Mouse (Mus musculus): Measurements from ENCODE around the gene Gm11563. TPM values are rescaled to one million over a fixed set of nuclear protein-coding genes. Genes with fewer than 3 reads are reported as not detected.

Gene Gm11563
- polyA plus RNA-seq (2017; shearing (Covaris generic)) = not detected

DNA sequence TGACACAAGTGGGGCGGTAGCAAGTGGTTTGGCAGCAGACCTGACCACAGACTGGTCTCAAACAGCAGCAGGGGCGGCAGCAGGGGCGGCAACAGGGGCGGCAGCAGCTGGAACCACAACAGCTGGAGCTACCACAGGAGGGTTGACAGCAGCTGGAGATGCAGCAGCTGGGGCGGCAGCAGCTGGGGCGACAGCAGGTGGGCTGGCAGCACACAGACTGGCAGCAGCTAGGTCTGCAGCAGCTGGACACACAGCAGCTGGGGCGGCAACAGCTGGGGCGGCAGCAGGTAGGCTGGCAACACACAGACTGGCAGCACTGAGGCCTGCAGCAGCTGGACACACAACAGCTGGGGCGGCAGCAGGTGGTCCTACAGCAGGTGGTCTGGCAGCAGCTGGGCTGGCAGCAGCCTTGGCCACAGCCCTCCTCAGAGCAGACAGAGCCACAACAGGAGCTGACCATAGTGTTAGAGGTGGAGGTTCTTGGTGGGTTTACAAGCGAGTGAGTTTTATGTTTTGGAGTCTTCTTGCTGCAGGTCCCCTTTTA is at the start of gene Gm11563:
TSS of gene Gm11563 (minus strand) at position 494 of the 544 bp plus-strand sequence.

DNA sequence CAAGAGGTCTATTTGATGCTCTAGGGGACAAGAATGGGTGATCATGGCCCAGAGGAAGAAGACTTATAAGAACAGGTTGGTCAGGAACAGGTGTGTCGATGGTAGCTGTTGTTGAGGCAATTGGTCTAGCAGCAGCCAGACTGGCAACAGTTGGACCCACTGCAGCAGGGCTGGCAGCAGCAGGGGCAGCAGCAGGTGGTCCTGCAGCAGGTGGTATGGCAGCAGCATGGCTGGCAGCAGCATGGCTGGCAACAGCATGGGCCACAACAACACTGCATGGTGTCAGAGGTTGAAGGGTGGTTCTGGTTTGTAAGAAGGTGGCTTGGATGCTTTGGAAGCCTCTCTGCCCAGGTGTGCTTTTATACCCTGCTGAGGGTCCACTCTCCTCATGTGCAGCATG is 31.7 kb upstream of the Gm11563 start, which contains the start of gene Gm14190:
TSS of gene Gm14190 (minus strand) at position 278 of the 400 bp plus-strand sequence.

DNA sequence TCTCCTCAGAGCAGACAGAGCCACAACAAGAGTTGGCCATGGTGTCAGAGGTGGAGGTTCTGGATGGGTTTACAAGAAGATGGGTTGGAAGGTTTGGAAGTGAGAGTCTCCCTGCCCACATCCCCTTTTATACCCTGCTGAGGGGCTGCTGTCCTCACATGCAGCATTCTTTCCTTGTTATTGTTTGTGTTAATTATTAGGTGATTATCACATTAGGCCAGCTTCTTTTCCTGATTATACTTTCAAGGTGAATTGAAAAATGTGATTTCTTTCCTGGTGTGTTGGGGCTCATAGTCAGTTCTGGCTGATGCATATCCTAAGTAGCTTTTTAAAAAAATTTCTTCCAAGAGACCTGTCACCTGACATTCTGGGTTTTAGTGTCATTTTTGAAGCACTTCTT is 7.1 kb upstream of the Gm11563 start, which contains the start of gene Krtap4-6:
TSS of gene Krtap4-6 (minus strand) at position 101 of the 400 bp plus-strand sequence.

DNA sequence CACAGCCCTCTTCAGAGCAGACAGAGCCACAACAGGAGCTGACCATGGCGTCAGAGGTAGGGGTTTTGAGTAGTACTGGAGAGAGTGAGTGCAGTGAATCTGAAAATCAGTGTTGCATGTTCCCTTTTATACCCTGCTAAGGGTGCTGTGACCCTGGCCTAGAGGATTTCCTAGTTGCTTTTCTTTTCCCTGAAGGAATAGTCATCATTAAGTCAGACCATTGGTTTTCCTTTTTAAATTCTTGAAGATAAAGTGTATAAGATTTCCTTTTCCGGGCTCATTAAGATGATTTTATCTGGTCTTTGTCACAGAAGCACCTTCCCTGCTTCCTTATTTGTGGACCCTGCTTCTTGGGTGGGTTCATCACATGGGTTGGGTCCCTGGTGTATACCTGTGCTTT is 8.6 kb downstream of the Gm11563 start, which contains the start of gene Gm11555:
TSS of gene Gm11555 (minus strand) at position 101 of the 400 bp plus-strand sequence.

DNA sequence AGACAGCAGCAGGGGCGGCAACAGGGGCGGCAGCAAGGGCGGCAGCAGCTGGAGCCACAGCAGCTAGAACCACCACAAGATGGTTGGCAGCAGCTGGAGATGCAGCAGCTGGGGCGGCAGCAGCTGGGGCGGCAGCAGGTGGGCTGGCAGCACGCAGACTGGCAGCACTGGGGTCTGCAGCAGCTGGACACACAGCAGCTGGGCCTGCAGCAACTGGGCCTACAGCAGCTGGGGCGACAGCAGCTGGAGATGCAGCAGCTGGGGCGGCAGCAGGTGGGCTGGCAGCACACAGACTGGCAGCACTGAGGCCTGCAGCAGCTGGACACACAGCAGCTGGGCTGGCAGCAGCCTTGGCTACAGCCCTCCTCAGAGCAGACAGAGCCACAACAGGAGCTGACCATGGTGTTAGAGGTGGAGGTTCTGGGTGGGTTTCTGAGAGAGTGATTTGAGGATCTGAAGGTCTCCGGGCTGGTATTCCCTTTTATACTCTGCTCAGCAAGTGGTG is 15.1 kb downstream of the Gm11563 start, which contains the start of gene Krtap4-7:
TSS of gene Krtap4-7 (minus strand) at position 455 of the 505 bp plus-strand sequence.

DNA sequence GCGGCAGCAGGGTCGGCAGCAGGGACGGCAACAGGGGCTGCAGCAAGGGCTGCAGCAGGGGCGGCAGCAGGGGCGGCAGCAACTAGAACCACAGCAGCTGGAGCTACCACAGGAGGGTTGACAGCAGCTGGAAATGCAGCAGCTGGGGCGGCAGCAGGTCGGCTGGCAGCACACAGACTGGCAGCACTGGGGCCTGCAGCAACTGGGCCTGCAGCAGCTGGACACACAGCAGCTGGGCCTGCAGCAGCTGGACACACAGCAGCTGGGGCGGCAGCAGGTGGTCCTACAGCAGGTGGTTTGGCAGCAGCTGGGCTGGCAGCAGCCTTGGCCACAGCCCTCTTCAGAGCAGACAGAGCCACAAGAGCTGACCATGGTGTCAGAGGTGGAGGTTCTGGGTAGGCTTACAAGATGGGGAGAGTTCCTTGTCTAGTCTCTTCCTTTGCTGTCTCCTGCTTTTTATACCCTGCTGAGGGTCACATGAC is 24.1 kb downstream of the Gm11563 start, which contains the start of gene Krtap4-2:
TSS of gene Krtap4-2 (minus strand) at position 432 of the 482 bp plus-strand sequence.

DNA sequence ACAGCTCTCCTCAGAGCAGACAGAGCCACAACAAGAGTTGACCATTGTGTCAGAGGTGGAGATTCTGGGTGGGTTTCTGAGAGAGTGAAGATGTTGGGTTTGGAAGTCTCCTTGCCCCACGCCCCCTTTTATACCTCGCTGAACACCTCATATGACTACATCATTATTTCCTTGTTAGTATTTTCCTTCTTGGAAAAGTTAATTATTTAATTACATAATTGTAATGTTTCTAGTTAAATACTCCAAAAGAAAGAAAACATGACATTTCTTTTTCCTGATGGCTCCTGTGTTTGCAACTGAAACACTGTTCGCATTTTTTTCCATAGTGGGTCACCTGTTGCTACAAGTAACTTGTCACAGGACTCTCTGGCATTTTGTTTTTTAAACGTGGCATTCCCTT is 30.6 kb downstream of the Gm11563 start, which contains the start of gene Krtap4-1:
TSS of gene Krtap4-1 (minus strand) at position 101 of the 400 bp plus-strand sequence.

DNA sequence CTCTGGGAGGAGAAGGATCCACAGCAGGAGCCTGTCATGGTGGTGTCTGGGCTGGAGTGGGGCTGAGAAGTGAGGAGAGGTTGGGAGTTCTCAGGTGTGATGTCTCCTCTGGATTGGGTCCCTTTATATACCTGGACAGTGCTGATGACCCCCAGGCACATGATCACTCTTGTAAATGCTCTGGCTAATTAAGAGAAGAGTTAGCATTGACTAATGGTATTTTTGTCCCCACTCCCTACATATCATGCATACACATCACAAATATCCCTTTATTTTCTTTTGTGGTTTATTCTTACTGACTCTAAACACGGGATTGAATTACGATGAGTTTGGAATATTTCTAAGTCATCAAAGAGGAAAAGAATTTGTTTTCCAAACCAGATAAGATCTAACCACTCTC is 38.4 kb downstream of the Gm11563 start, which contains the start of gene Gm11562:
TSS of gene Gm11562 (minus strand) at position 101 of the 400 bp plus-strand sequence.

DNA sequence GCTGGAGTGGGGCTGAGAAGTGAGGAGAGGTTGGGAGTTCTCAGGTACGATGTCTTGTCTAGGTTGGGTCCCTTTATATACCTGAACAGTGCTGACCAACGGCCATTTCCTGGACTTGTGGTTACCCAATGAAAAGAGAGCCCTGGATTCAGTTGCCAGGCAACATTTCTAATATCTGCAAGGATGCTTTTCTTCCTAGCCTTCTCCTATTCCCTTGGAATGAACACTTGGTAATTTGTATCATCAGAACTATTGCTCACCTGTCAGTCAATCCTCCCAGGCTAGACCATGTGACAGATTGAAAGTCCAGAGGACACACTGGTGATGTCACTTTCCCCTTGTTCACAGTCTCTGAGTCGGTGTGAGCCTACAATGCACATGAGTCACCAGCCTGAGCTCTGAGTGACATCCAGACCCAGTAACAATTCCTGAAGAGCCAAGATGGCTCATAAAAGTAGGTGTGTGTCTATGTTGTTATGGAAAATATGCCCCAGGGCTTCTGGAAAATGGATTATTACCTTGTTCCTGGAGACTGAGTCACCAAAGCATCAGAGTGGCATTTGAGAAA is 43.9 kb downstream of the Gm11563 start, which contains the start of gene Krtap2-4:
TSS of gene Krtap2-4 (minus strand) at position 51 of the 568 bp plus-strand sequence.

DNA sequence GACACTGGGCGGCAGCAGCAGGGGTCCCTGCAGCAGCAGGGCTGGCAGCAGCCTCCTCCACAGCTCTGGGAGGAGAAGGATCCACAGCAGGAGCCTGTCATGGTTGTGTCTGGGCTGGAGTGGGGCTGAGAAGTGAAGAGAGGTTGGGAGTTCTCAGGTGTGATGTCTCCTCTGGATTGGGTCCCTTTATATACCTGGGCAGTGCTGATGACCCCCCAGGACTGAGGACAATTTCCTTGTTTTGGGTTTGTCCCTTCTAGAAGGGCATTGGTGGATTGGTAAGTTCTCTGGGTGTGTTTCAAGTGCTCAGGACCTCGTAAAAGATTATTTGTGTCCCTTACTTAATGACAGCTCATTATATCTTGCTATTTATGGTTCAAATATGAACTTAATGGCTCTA is 48.7 kb downstream of the Gm11563 start, which contains the start of gene Gm11937:
TSS of gene Gm11937 (minus strand) at position 101 of the 400 bp plus-strand sequence.

Other genes with a start within 250 kb of the Gm11563 start
- gene Krt12, start 236.7 kb downstream of the Gm11563 start, polyA plus RNA-seq (2017; shearing (Covaris generic)) = not detected
- not detected for gene Krt20, start 220.8 kb downstream of the Gm11563 start, polyA plus RNA-seq (2017; shearing (Covaris generic))
- gene Krt23, start 165.8 kb downstream of the Gm11563 start, polyA plus RNA-seq (2017; shearing (Covaris generic)) = not detected
- gene Krt39, start 137.6 kb downstream of the Gm11563 start, polyA plus RNA-seq (2017; shearing (Covaris generic)) = not detected
- gene Krt40, start 115.8 kb downstream of the Gm11563 start, polyA plus RNA-seq (2017; shearing (Covaris generic)) = not detected
- gene Krtap3-3, start 108.1 kb downstream of the Gm11563 start, polyA plus RNA-seq (2017; shearing (Covaris generic)) = not detected
- not detected for gene Krtap3-2, start 102.1 kb downstream of the Gm11563 start, polyA plus RNA-seq (2017; shearing (Covaris generic))
- gene Gm11939, start 99.5 kb downstream of the Gm11563 start, polyA plus RNA-seq (2017; shearing (Covaris generic)) = not detected
- not detected for gene Krtap3-1, start 92.3 kb downstream of the Gm11563 start, polyA plus RNA-seq (2017; shearing (Covaris generic))
- gene Krtap1-5, start 77.9 kb downstream of the Gm11563 start, polyA plus RNA-seq (2017; shearing (Covaris generic)) = not detected
- gene Krtap1-4, start 75.3 kb downstream of the Gm11563 start, polyA plus RNA-seq (2017; shearing (Covaris generic)) = not detected
- not detected for gene Krtap1-3, start 67.6 kb downstream of the Gm11563 start, polyA plus RNA-seq (2017; shearing (Covaris generic))
- gene Krtap9-3, start 60.9 kb downstream of the Gm11563 start, polyA plus RNA-seq (2017; shearing (Covaris generic)) = not detected
- gene Gm11938, start 55.7 kb downstream of the Gm11563 start, polyA plus RNA-seq (2017; shearing (Covaris generic)) = not detected
- gene Gm11937, start 48.8 kb downstream of the Gm11563 start, polyA plus RNA-seq (2017; shearing (Covaris generic)) = not detected
- not detected for gene Krtap2-4, start 44.1 kb downstream of the Gm11563 start, polyA plus RNA-seq (2017; shearing (Covaris generic))
- gene Gm11562, start 38.5 kb downstream of the Gm11563 start, polyA plus RNA-seq (2017; shearing (Covaris generic)) = not detected
- not detected for gene Krtap4-1, start 30.7 kb downstream of the Gm11563 start, polyA plus RNA-seq (2017; shearing (Covaris generic))
- gene Krtap4-2, start 23.9 kb downstream of the Gm11563 start, polyA plus RNA-seq (2017; shearing (Covaris generic)) = not detected
- not detected for gene Krtap4-7, start 14.9 kb downstream of the Gm11563 start, polyA plus RNA-seq (2017; shearing (Covaris generic))
- not detected for gene Gm11555, start 8.7 kb downstream of the Gm11563 start, polyA plus RNA-seq (2017; shearing (Covaris generic))
- gene Krtap4-6, start 7.0 kb upstream of the Gm11563 start, polyA plus RNA-seq (2017; shearing (Covaris generic)) = not detected
- not detected for gene Gm14190, start 31.8 kb upstream of the Gm11563 start, polyA plus RNA-seq (2017; shearing (Covaris generic))
- not detected for gene Gm14180, start 75.3 kb upstream of the Gm11563 start, polyA plus RNA-seq (2017; shearing (Covaris generic))
- gene Gm11595, start 114.0 kb upstream of the Gm11563 start, polyA plus RNA-seq (2017; shearing (Covaris generic)) = not detected
- gene Krtap4-8, start 121.7 kb upstream of the Gm11563 start, polyA plus RNA-seq (2017; shearing (Covaris generic)) = not detected
- gene Krtap4-9, start 126.2 kb upstream of the Gm11563 start, polyA plus RNA-seq (2017; shearing (Covaris generic)) = not detected
- not detected for gene Gm11596, start 134.5 kb upstream of the Gm11563 start, polyA plus RNA-seq (2017; shearing (Covaris generic))
- not detected for gene Gm11569, start 140.0 kb upstream of the Gm11563 start, polyA plus RNA-seq (2017; shearing (Covaris generic))
- not detected for gene Gm11554, start 145.5 kb upstream of the Gm11563 start, polyA plus RNA-seq (2017; shearing (Covaris generic))
- gene Krtap4-13, start 150.9 kb upstream of the Gm11563 start, polyA plus RNA-seq (2017; shearing (Covaris generic)) = not detected
- not detected for gene Gm11564, start 156.7 kb upstream of the Gm11563 start, polyA plus RNA-seq (2017; shearing (Covaris generic))
- gene 2300003K06Rik, start 179.1 kb upstream of the Gm11563 start, polyA plus RNA-seq (2017; shearing (Covaris generic)) = not detected
- not detected for gene Krtap4-16, start 192.6 kb upstream of the Gm11563 start, polyA plus RNA-seq (2017; shearing (Covaris generic))
- gene Gm11568, start 199.0 kb upstream of the Gm11563 start, polyA plus RNA-seq (2017; shearing (Covaris generic)) = not detected
- gene Gm11559, start 205.5 kb upstream of the Gm11563 start, polyA plus RNA-seq (2017; shearing (Covaris generic)) = not detected
- gene Krtap9-1, start 214.4 kb upstream of the Gm11563 start, polyA plus RNA-seq (2017; shearing (Covaris generic)) = not detected
- gene Gm11567, start 220.2 kb upstream of the Gm11563 start, polyA plus RNA-seq (2017; shearing (Covaris generic)) = not detected
- not detected for gene Krtap31-1, start 249.0 kb upstream of the Gm11563 start, polyA plus RNA-seq (2017; shearing (Covaris generic))